Mouse (Mus musculus): ENCODE data around the gene Vmn1r40. TPM values are rescaled to one million over a fixed set of nuclear protein-coding genes. Genes with fewer than 3 reads are reported as not detected.

The Vmn1r40 gene
- polyA plus RNA-seq, 1 experiment from 2014 or later: not detected

DNA sequence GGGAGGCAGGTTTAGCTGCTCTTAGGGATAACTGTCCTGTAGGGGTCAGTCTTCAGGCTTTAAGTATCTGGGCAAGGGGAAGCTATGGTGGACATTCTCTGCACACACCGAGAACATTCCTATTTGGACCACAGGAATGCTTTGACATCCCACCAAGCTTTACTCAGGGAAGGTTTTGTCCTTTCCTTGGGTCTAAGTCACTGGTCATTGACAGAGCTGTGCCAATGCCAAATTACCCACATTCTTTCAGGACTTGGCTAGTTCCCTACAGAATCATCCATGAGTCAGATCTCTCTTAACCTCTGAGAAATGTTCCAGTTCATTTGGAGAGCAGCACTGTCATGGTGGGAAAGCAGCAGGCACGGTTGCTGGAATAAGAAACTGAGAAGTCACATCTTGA, 716 bp upstream of the Vmn1r40 start:
- DNase-seq (ENCODE audit: low spot score) (no peak), ATAC-seq (no peak)
- Histone ChIP-seq H3K9me3 (replicated peaks; ENCODE audit: control insufficient read depth, low read length) (no peaks in the 10 kb centered on the region), H3K4me3 (ENCODE audit: low read depth, low read length) (no peak overlapping the region), H3K36me3 (ENCODE audit: control insufficient read depth, insufficient read depth, low read length) (no peaks in the 10 kb centered on the region), H3K9ac (ENCODE audit: low read length) (no peak overlapping the region), H3K27me3 (replicated peaks; ENCODE audit: control insufficient read depth, insufficient read depth, low read length) (no peaks in the 10 kb centered on the region), H3K4me1 (ENCODE audit: control insufficient read depth, insufficient read depth, low read length) (no peaks in the 10 kb centered on the region), H3K27ac (ENCODE audit: low read depth, low read length) (no peak overlapping the region), H3K4me2 (ENCODE audit: low read length) (no peak overlapping the region)
- WGBS: 70% methylated on average over 2 of the region's 2 CpGs

DNA sequence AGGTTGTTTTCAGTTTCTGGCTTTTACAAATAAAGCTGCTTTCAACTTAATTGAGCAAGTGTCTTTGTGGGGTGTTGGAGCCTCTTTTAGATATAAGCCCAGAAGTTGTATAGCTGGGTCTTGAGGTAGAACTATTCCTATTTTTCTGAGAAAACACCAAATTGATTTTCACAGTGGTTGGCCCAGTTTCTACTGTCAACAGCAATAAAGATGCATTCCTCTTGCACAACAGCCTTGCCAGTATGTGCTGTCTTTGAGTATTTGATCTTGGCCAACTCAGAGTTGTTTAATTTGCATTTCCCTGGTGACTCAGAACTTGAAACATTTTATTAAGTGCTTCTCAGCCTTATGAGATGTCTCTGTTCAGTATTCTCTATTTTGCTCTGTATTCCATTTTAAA, 10.7 kb downstream of the Vmn1r40 start:
- no peak for ATAC-seq
- H3K36me3 ChIP-seq (ENCODE audit: control insufficient read depth, insufficient read depth, low read length): no peaks in the 10 kb centered on the region
- no peak overlapping the region for H3K9ac ChIP-seq (ENCODE audit: low read length)
- H3K4me2 ChIP-seq (ENCODE audit: low read length): no peak overlapping the region
- no peak for DNase-seq (ENCODE audit: low spot score)
- H3K9me3 ChIP-seq (replicated peaks; ENCODE audit: control insufficient read depth, low read length): no peaks in the 10 kb centered on the region
- H3K4me3 ChIP-seq (ENCODE audit: low read depth, low read length): no peak overlapping the region
- no peaks in the 10 kb centered on the region for H3K4me1 ChIP-seq (ENCODE audit: control insufficient read depth, insufficient read depth, low read length)
- no peaks in the 10 kb centered on the region for H3K27me3 ChIP-seq (replicated peaks; ENCODE audit: control insufficient read depth, insufficient read depth, low read length)
- H3K27ac ChIP-seq (ENCODE audit: low read depth, low read length): no peak overlapping the region

DNA sequence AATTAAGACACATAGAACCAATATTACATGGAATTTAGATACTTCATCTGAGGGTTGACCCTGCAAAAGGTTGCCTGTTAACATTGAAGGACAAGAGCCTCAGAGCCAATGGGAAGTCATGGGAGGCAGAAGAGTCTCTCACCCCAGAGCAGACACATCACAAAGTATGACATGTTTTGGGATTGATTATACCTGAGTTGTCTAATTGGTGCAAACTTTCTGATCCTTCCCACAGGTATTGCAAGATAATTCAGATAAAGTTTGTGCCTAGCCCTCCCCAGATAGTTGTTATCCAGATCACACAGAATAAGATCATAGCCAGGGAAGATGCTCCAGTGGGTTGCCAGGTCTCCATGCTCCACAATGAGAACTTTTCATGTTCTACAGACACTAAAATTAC, 33.1 kb downstream of the Vmn1r40 start, which contains the start of gene Vmn1r41:
Gene Vmn1r41, plus strand, starts transcription at position 301 of the 400 bp plus-strand sequence.
- no peaks in the 10 kb centered on the region for H3K4me1 ChIP-seq (ENCODE audit: control insufficient read depth, insufficient read depth, low read length)
- H3K27me3 ChIP-seq (replicated peaks; ENCODE audit: control insufficient read depth, insufficient read depth, low read length): no peaks in the 10 kb centered on the region
- H3K9me3 ChIP-seq (replicated peaks; ENCODE audit: control insufficient read depth, low read length): no peaks in the 10 kb centered on the region
- DNase-seq (ENCODE audit: low spot score): no peak
- no peak within 1 kb of the TSS for H3K4me2 ChIP-seq (ENCODE audit: low read length)
- no peak within 1 kb of the TSS for H3K9ac ChIP-seq (ENCODE audit: low read length)
- H3K36me3 ChIP-seq (ENCODE audit: control insufficient read depth, insufficient read depth, low read length): no peaks in the 10 kb centered on the region
- ATAC-seq: no peak
- H3K4me3 ChIP-seq (ENCODE audit: low read depth, low read length): no peak within 1 kb of the TSS
- no peak within 1 kb of the TSS for H3K27ac ChIP-seq (ENCODE audit: low read depth, low read length)

DNA sequence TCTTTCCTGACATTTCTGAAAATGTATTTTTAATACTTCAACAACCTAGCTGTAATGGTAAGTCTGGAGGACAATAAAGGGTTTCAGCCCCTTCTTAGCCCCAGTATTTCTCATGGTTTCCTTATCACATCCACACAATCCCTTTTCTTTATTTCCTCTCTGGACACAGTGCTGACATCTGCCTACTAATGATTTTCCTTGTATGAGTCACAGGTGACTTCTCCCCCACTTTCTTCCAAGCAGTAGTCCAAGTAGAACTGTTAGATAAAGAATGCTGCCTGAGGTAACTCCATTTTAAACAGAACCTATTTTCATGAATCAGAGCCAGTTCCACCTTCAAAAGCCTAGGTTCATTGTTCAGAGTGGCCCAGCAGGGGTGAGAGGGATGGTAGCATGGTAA, 35.5 kb downstream of the Vmn1r40 start:
- Histone ChIP-seq H3K4me1 (ENCODE audit: control insufficient read depth, insufficient read depth, low read length) (no peaks in the 10 kb centered on the region), H3K4me2 (ENCODE audit: low read length) (no peak overlapping the region), H3K9ac (ENCODE audit: low read length) (no peak overlapping the region), H3K9me3 (replicated peaks; ENCODE audit: control insufficient read depth, low read length) (no peaks in the 10 kb centered on the region), H3K36me3 (ENCODE audit: control insufficient read depth, insufficient read depth, low read length) (no peaks in the 10 kb centered on the region), H3K4me3 (ENCODE audit: low read depth, low read length) (no peak overlapping the region), H3K27ac (ENCODE audit: low read depth, low read length) (no peak overlapping the region), H3K27me3 (replicated peaks; ENCODE audit: control insufficient read depth, insufficient read depth, low read length) (no peaks in the 10 kb centered on the region)
- ATAC-seq (no peak), DNase-seq (ENCODE audit: low spot score) (no peak)

Other genes starting within 250 kb of the Vmn1r40 start
- 183 and 184 TPM in 2 replicates for gene Chchd6, start 111.9 kb upstream of the Vmn1r40 start, polyA plus RNA-seq (2014; fragmentation: Nextera tagmentation; extraction: Ambion mirVana)
- gene Txnrd3, start 63.6 kb upstream of the Vmn1r40 start, polyA plus RNA-seq (2014; fragmentation: Nextera tagmentation; extraction: Ambion mirVana): 11.9 and 12.1 TPM in 2 replicates
- gene Vmn1r41, start 33.2 kb downstream of the Vmn1r40 start, polyA plus RNA-seq (2014; fragmentation: Nextera tagmentation; extraction: Ambion mirVana): not detected in 2 replicates
- gene Vmn1r42, start 168.9 kb downstream of the Vmn1r40 start, polyA plus RNA-seq (2014; fragmentation: Nextera tagmentation; extraction: Ambion mirVana): not detected in 2 replicates
- gene Vmn1r43, start 168.9 kb downstream of the Vmn1r40 start, polyA plus RNA-seq (2014; fragmentation: Nextera tagmentation; extraction: Ambion mirVana): not detected in 2 replicates
- not detected in 2 replicates for gene Vmn1r44, start 176.1 kb downstream of the Vmn1r40 start, polyA plus RNA-seq (2014; fragmentation: Nextera tagmentation; extraction: Ambion mirVana)
- not detected in 2 replicates for gene Vmn1r45, start 233.1 kb downstream of the Vmn1r40 start, polyA plus RNA-seq (2014; fragmentation: Nextera tagmentation; extraction: Ambion mirVana)

All from forebrain, embryonic 14.5 days (tissue).